Mouse (Mus musculus): ENCODE results near the gene Izumo1r.

- no peak for TF ChIP-seq CTCF (IDR thresholded peaks at IDR 0.05; ENCODE audit: borderline replicate concordance, control insufficient read depth, extremely low read depth, insufficient read depth, low read length, poor library complexity)
- TF ChIP-seq POLR2A (IDR thresholded peaks at IDR 0.05; ENCODE audit: control insufficient read depth, extremely low read depth, insufficient read depth, low read length, poor library complexity): no peak
Observed at GRCm38 (mm10) chr9:14848267-14848935, 55.3 kb downstream of the Izumo1r start.

Measured in thymus, adult 2 months (tissue).